Mouse (Mus musculus): ENCODE results near the gene Sec11a.

GRCm38 (mm10) chr7:80863520-80863919 lies 84.1 kb downstream of the Sec11a start:
- TF ChIP-seq CTCF (IDR thresholded peaks at IDR 0.05; ENCODE audit: low read depth, low read length): no peak
- TF ChIP-seq TAL1 (conservative IDR thresholded peaks at IDR 0.05; ENCODE audit: low read depth, low read length): no peak
- no peak for TF ChIP-seq GATA2 (IDR thresholded peaks at IDR 0.05; ENCODE audit: borderline replicate concordance, low read depth, low read length)

All from G1E (cell line).